Mouse (Mus musculus): ENCODE measurements around the gene Cdc5l. TPM values are rescaled to one million over a fixed set of nuclear protein-coding genes. Genes with fewer than 3 reads are reported as not detected.

Gene Cdc5l
- polyA plus RNA-seq, 1 experiment from 2014 or later: 70.6 TPM

DNA sequence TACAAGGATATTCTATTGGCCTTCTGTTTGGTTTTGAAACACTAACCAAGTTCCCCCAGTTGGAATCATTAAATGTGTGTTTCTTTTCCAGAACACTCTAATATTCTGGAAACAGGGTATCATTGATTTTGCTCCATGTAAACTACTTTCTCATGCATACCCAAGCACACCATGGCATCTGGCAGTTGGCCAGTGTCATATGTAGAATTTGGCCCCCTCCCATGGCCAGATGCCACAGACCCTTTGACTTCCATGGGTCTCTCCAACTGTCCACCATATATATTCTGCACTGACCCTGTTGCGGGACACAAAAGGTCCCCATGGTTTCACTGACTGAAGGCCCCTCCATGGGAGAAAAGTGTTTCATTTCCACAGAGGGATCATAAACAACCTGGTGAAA is 18.7 kb upstream of the Cdc5l start:
- no peaks in the 10 kb centered on the region for H3K27me3 ChIP-seq (replicated peaks; ENCODE audit: control insufficient read depth, insufficient read depth, low read length)
- no peak overlapping the region for H3K4me3 ChIP-seq (ENCODE audit: low read depth, low read length)
- H3K9me3 ChIP-seq (replicated peaks; ENCODE audit: control insufficient read depth, low read length): no peaks in the 10 kb centered on the region
- H3K4me2 ChIP-seq (ENCODE audit: low read length): no peak overlapping the region
- no peak overlapping the region for H3K27ac ChIP-seq (ENCODE audit: low read depth, low read length)
- H3K9ac ChIP-seq (ENCODE audit: low read length): no peak overlapping the region
- peaks cover 14% of the 10 kb centered on the region; the same call in 1 of the 2 replicates for H3K4me1 ChIP-seq (ENCODE audit: control insufficient read depth, insufficient read depth, low read length)
- ATAC-seq: no peak
- WGBS: 94% methylated on average over 1 of the region's 1 CpGs
- DNase-seq (ENCODE audit: low spot score): no peak
- no peaks in the 10 kb centered on the region for H3K36me3 ChIP-seq (ENCODE audit: control insufficient read depth, insufficient read depth, low read length)

- DNase-seq (ENCODE audit: low spot score): no peak
- WGBS: 95% methylated on average over 6 of the region's 6 CpGs
- Histone ChIP-seq H3K9me3 (replicated peaks; ENCODE audit: control insufficient read depth, low read length) (no peaks in the 10 kb centered on the region), H3K4me2 (ENCODE audit: low read length) (no peak overlapping the region), H3K36me3 (ENCODE audit: control insufficient read depth, insufficient read depth, low read length) (no peaks in the 10 kb centered on the region; the same call in 1 of the 2 replicates), H3K9ac (ENCODE audit: low read length) (no peak overlapping the region), H3K4me1 (ENCODE audit: control insufficient read depth, insufficient read depth, low read length) (peaks cover 3% of the 10 kb centered on the region; the same call in 1 of the 2 replicates), H3K4me3 (ENCODE audit: low read depth, low read length) (no peak overlapping the region), H3K27me3 (replicated peaks; ENCODE audit: control insufficient read depth, insufficient read depth, low read length) (no peaks in the 10 kb centered on the region), H3K27ac (ENCODE audit: low read depth, low read length) (no peak overlapping the region)
- ATAC-seq: no peak
Measured at GRCm38 (mm10) chr17:45450153-45450552, 16.6 kb upstream of the Cdc5l start.

- DNase-seq (ENCODE audit: low spot score): no peak
- Histone ChIP-seq H3K36me3 (ENCODE audit: control insufficient read depth, insufficient read depth, low read length) (no peaks in the 10 kb centered on the region; the same call in 1 of the 2 replicates), H3K4me2 (ENCODE audit: low read length) (no peak overlapping the region), H3K9me3 (replicated peaks; ENCODE audit: control insufficient read depth, low read length) (no peaks in the 10 kb centered on the region), H3K27me3 (replicated peaks; ENCODE audit: control insufficient read depth, insufficient read depth, low read length) (no peaks in the 10 kb centered on the region), H3K9ac (ENCODE audit: low read length) (no peak overlapping the region), H3K4me3 (ENCODE audit: low read depth, low read length) (no peak overlapping the region), H3K27ac (ENCODE audit: low read depth, low read length) (no peak overlapping the region), H3K4me1 (ENCODE audit: control insufficient read depth, insufficient read depth, low read length) (peaks cover 3% of the 10 kb centered on the region; the same call in 1 of the 2 replicates)
- no peak for ATAC-seq
- WGBS: 95% methylated on average over 8 of the region's 8 CpGs
Measured at GRCm38 (mm10) chr17:45449586-45449985, 16.0 kb upstream of the Cdc5l start.

GRCm38 (mm10) chr17:45447063-45447462 is 13.5 kb upstream of the Cdc5l start:
- Histone ChIP-seq H3K9ac (ENCODE audit: low read length) (no peak overlapping the region), H3K27ac (ENCODE audit: low read depth, low read length) (no peak overlapping the region), H3K9me3 (replicated peaks; ENCODE audit: control insufficient read depth, low read length) (no peaks in the 10 kb centered on the region), H3K4me3 (ENCODE audit: low read depth, low read length) (no peak overlapping the region), H3K27me3 (replicated peaks; ENCODE audit: control insufficient read depth, insufficient read depth, low read length) (no peaks in the 10 kb centered on the region), H3K36me3 (ENCODE audit: control insufficient read depth, insufficient read depth, low read length) (no peaks in the 10 kb centered on the region; the same call in 1 of the 2 replicates), H3K4me2 (ENCODE audit: low read length) (no peak overlapping the region), H3K4me1 (ENCODE audit: control insufficient read depth, insufficient read depth, low read length) (peaks cover 3% of the 10 kb centered on the region; the same call in 1 of the 2 replicates)
- DNase-seq (ENCODE audit: low spot score) (no peak), ATAC-seq (no peak)
- WGBS: 94% methylated on average over 2 of the region's 2 CpGs

DNA sequence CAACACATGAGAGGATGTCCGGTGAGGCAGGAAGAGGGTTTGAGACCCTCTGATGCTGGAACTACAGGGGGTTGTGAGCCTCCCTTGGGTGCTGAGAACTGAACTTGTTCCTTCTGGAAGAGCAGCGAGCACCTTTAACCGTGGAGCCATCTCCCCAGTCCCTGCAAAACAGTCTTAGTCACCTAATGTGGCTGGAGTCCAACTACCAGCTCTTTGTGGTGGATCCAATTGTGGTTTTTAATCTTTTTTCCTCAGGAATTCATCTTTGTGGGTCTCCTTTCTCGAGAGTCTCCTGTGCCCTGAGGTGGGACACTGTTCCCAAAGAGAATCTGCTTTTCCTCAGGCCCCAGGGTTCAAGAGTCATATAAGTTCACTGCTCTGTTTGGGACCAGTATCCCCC is 12.4 kb upstream of the Cdc5l start:
- Histone ChIP-seq H3K36me3 (ENCODE audit: control insufficient read depth, insufficient read depth, low read length) (peaks cover 3% of the 10 kb centered on the region), H3K27me3 (replicated peaks; ENCODE audit: control insufficient read depth, insufficient read depth, low read length) (no peaks in the 10 kb centered on the region), H3K4me1 (ENCODE audit: control insufficient read depth, insufficient read depth, low read length) (no peaks in the 10 kb centered on the region), H3K27ac (ENCODE audit: low read depth, low read length) (no peak overlapping the region), H3K9ac (ENCODE audit: low read length) (no peak overlapping the region), H3K4me3 (ENCODE audit: low read depth, low read length) (no peak overlapping the region), H3K9me3 (replicated peaks; ENCODE audit: control insufficient read depth, low read length) (no peaks in the 10 kb centered on the region), H3K4me2 (ENCODE audit: low read length) (no peak overlapping the region)
- 88% methylated on average over 4 of the region's 4 CpGs for WGBS
- no peak for DNase-seq (ENCODE audit: low spot score)
- no peak for ATAC-seq

DNA sequence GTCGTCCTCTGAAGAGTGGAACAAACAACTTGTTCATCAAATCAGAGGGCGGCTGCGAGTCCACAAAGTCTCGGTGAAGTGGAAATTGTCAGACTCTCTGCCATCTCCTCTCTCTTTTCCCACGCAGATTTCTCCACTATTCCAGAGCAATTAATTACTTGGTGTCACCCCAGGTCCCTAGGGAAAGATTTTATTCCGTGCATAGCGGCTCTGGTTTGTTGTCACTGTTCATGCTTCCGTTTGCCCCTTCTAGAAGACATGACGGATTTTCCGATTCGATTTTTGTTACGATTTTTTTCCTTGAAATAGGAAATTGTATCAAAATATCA is 689 bp upstream of the Cdc5l start:
- H3K27ac ChIP-seq (ENCODE audit: low read depth, low read length): 0 out of 2 replicates have a peak overlapping the region, but pooled peaks have one; percentile 93

GRCm38 (mm10) chr17:45432706-45433398 is 685 bp downstream of the Cdc5l start:
- whole genome bisulfite sequencing: 1% methylated on average over 54 of the region's 62 CpGs
- ATAC-seq (peak; percentile 82), DNase-seq (ENCODE audit: low spot score) (no peak)
- no peaks in the 10 kb centered on the region for H3K27me3 ChIP-seq (replicated peaks; ENCODE audit: control insufficient read depth, insufficient read depth, low read length)
- peak overlapping the region; percentile 86 for H3K4me3 ChIP-seq (ENCODE audit: low read depth, low read length)
- H3K9ac ChIP-seq (ENCODE audit: low read length): peak overlapping the region; percentile 86
- peak overlapping the region; percentile 97 for H3K4me2 ChIP-seq (ENCODE audit: low read length)
- peaks cover 5% of the 10 kb centered on the region; the same call in 1 of the 2 replicates for H3K36me3 ChIP-seq (ENCODE audit: control insufficient read depth, insufficient read depth, low read length)
- H3K9me3 ChIP-seq (replicated peaks; ENCODE audit: control insufficient read depth, low read length): no peaks in the 10 kb centered on the region
- H3K4me1 ChIP-seq (ENCODE audit: control insufficient read depth, insufficient read depth, low read length): peaks cover 18% of the 10 kb centered on the region
- H3K27ac ChIP-seq (ENCODE audit: low read depth, low read length): peak overlapping the region; percentile 93

More for the DNA sequence above, 689 bp upstream of the Cdc5l start:
- Histone ChIP-seq H3K36me3 (ENCODE audit: control insufficient read depth, insufficient read depth, low read length) (peaks cover 5% of the 10 kb centered on the region; the same call in 1 of the 2 replicates), H3K4me1 (ENCODE audit: control insufficient read depth, insufficient read depth, low read length) (peaks cover 18% of the 10 kb centered on the region), H3K4me2 (ENCODE audit: low read length) (peak overlapping the region; percentile 69), H3K9ac (ENCODE audit: low read length) (peak overlapping the region; percentile 86), H3K9me3 (replicated peaks; ENCODE audit: control insufficient read depth, low read length) (no peaks in the 10 kb centered on the region), H3K4me3 (ENCODE audit: low read depth, low read length) (peak overlapping the region; percentile 86), H3K27me3 (replicated peaks; ENCODE audit: control insufficient read depth, insufficient read depth, low read length) (no peaks in the 10 kb centered on the region)
- ATAC-seq (no peak), DNase-seq (ENCODE audit: low spot score) (no peak)
- 7% methylated on average over 12 of the region's 12 CpGs for WGBS

DNA sequence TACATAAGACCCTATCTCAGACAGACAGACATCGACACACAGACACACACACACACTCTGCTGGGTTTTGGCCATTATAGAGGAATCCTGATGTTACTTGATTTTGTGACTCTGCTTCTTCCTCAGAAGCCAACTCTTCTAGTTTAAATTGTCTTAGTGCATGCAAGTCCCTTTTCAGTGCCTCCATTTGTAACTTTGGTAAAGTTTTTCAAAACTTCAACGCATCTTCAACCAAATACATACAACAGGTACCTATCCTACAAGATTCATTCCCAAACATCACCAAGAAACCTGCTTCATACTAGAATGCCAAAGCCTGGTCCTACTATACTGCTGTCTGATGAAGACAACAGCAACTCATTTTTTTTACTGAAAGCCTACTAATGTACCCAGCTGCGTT is 1.5 kb downstream of the Cdc5l start:
- peak overlapping the region; percentile 86 for H3K9ac ChIP-seq (ENCODE audit: low read length)
- H3K36me3 ChIP-seq (ENCODE audit: control insufficient read depth, insufficient read depth, low read length): peaks cover 11% of the 10 kb centered on the region; the same call in 1 of the 2 replicates
- H3K27me3 ChIP-seq (replicated peaks; ENCODE audit: control insufficient read depth, insufficient read depth, low read length): no peaks in the 10 kb centered on the region
- peak overlapping the region; percentile 86 for H3K4me3 ChIP-seq (ENCODE audit: low read depth, low read length)
- no peaks in the 10 kb centered on the region for H3K9me3 ChIP-seq (replicated peaks; ENCODE audit: control insufficient read depth, low read length)
- 82% methylated on average over 3 of the region's 3 CpGs for WGBS
- H3K4me2 ChIP-seq (ENCODE audit: low read length): peak overlapping the region; percentile 97
- H3K4me1 ChIP-seq (ENCODE audit: control insufficient read depth, insufficient read depth, low read length): peaks cover 18% of the 10 kb centered on the region
- ATAC-seq: no peak
- H3K27ac ChIP-seq (ENCODE audit: low read depth, low read length): no peak overlapping the region
- no peak for DNase-seq (ENCODE audit: low spot score)

GRCm38 (mm10) chr17:45417387-45417786 is 16.1 kb downstream of the Cdc5l start:
- Histone ChIP-seq H3K9ac (ENCODE audit: low read length) (no peak overlapping the region), H3K9me3 (replicated peaks; ENCODE audit: control insufficient read depth, low read length) (no peaks in the 10 kb centered on the region), H3K4me3 (ENCODE audit: low read depth, low read length) (no peak overlapping the region), H3K4me1 (ENCODE audit: control insufficient read depth, insufficient read depth, low read length) (no peaks in the 10 kb centered on the region), H3K27ac (ENCODE audit: low read depth, low read length) (no peak overlapping the region), H3K4me2 (ENCODE audit: low read length) (no peak overlapping the region), H3K27me3 (replicated peaks; ENCODE audit: control insufficient read depth, insufficient read depth, low read length) (no peaks in the 10 kb centered on the region), H3K36me3 (ENCODE audit: control insufficient read depth, insufficient read depth, low read length) (peaks cover 78% of the 10 kb centered on the region)
- no peak for ATAC-seq
- DNase-seq (ENCODE audit: low spot score): no peak
- WGBS: 84% methylated on average over 2 of the region's 2 CpGs
